Mouse (Mus musculus): ENCODE data around the gene Akap13.

DNA sequence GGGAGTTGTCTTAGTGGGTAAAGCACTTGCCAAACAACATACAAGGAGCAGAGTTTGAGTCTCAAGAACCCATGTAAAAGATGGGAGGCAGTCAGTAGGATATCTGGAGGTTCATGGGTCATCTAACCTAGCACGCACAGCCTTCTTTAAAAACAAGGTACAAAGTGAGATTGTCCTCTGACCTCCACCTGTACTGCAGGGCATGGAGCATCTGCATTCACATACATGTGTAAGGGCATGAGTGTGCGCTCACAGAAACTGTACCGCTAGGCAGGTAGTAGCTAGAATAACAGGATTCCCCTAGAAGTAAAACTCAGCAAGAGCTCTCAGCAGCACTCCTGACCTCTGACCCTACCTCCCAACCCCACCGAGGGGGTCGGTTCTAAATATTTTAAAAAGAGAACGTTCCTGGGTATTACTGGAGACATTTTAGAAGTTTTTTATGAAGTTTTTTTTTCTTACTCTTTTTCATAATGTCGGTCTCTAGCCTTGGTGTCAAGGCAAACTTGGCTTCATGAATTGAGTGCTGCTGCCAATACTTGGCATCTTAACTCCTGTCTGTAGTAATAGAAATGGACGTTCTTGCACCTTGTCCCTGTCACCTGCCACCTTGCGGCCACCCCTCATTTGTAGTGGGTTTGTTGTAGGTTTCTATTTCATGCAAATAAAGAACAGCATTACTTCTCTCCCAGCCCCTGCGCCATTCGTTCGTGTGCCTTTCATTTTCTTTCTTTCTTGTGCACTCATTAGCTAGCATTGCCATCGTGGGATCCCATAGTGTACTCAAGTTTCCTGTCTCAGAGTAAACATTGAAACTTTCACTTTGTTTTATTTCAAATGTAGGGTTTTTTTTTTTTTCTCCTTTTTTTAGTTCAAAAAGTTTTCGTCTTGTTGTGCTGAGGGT is 61.6 kb downstream of the Akap13 start:
- TF ChIP-seq CTCF (IDR thresholded peaks at IDR 0.05; ENCODE audit: insufficient read depth, low read length), result no peak
- no peak for TF ChIP-seq POLR2A (IDR thresholded peaks at IDR 0.05; ENCODE audit: borderline replicate concordance, extremely low read depth, low read depth, low read length)
